Mouse (Mus musculus): Measurements from ENCODE around the gene Zfp819. TPM values are rescaled to one million over a fixed set of nuclear protein-coding genes. Genes with fewer than 3 reads are reported as not detected.
A peak's percentile ranks its signal among the peaks of the same experiment; 100 is the strongest.

Zfp819 gene
- total RNA-seq (2021), result under 1 TPM in 1 of 2 experiments, not detected in 1; 0.39 TPM
- long read RNA-seq, experiment 1, result 0 reads
- long read RNA-seq, experiment 2, result 0 reads

DNA sequence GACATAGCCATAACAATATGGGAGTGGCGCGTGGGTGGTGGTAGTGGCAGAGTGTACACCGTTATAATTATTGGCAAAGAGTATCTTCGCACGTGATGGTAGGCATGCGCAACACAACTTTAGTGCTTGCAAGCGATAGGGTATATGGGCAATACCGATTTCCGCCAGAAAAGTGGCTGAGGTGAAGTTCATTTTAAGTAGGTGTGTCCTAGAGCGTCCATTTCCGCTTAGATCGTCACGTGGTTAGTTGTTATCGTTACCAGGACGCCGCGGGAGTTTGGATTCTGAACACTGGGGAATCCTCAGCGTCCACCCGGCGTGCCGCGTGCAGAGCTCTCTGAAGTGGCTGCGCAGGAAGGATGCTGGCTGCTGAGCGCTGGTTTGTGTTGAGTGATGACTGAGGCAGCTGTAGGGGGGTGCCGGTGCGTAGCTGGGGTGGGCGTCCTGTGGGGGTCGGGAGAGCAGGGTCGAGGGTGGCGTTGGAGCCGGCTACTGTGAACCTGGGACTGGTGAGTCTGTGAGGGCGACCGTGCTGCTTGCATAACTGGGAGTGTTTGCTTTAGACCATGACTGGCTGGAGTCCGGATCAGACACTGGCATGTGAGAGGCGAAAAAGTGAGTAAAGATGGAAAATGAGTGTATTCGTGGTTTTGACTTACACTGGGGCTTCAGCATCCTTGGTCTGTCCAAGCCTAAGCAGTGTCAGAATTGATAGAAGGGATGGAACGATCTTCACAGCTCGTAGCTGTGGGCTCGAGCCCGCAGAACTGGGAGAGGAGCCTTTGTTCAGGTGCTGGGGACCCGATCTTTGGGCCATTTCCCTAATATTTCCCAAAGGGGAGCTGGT, at the start of gene Zfp819:
Gene Zfp819 (plus strand): TSS at position 274 of the 847 bp plus-strand sequence.
- peak; percentile 58 to 80 for DNase-seq (ENCODE audit: low spot score in 2 of 2)

- peak; percentile 83 to 95 for DNase-seq (ENCODE audit: low spot score in 2 of 2)
These were observed 44.8 kb upstream of the Zfp819 start, which contains the start of gene Zfp658 for GRCm38 (mm10) chr7:43562006-43562633. Gene Zfp658, plus strand, starts transcription at chr7:43562256.

DNA sequence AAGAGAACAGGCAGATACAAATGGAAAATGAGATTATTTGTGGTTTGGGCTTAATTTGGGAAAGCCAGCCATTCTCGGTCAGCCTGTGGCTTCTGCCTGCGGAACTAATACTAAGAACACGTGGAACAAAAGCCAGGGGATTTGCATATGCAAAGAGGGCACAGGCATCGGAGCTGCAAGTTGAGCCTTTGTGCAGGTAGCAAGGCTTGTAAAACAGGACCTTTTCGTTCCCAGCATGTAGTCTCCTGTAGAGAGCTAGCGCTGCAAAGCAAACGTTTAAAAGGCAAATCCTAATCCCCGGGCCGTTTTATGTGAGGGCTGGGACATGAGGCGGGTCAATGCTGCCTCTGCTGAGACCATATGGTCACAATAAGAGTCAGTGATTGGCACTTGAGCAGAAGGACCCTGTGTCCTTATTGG, 44.3 kb upstream of the Zfp819 start:
- no peak for DNase-seq (ENCODE audit: low spot score in 2 of 2)

- DNase-seq (ENCODE audit: low spot score in 2 of 2), result no peak
These were observed 43.7 kb upstream of the Zfp819 start for GRCm38 (mm10) chr7:43563300-43563699.

DNA sequence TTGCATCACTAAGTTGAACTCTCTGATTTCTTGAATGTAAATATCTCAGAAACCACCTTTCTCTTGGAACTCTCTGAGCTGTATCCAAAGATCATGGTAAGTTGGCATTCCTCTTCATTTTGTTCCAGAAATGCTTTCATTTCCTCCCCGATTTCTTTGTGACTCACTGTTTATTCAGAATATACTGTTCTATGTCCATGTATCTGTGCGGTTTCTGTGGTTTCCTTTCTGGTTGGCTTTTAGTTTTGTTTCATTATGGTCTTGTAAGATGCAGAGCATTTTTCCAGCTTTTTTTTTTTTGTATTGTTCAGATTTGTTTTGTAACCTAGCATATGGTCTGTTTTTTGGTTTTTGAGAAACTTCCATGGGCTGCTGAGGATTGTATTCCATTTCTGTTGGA, 35.8 kb upstream of the Zfp819 start:
- no peak for DNase-seq (ENCODE audit: low spot score in 2 of 2)

- peak; percentile 84 to 96 for DNase-seq (ENCODE audit: low spot score in 2 of 2)
These were observed 27.4 kb upstream of the Zfp819 start, which contains the start of gene Zfp719 for GRCm38 (mm10) chr7:43579440-43580171. Gene Zfp719, plus strand, starts transcription at chr7:43579610.

GRCm38 (mm10) chr7:43580526-43580925, 26.4 kb upstream of the Zfp819 start:
- DNase-seq (ENCODE audit: low spot score in 2 of 2), result peak; percentile 26 to 40

- no peak for DNase-seq (ENCODE audit: low spot score in 2 of 2)
These were observed 22.2 kb upstream of the Zfp819 start for GRCm38 (mm10) chr7:43584790-43585189.

GRCm38 (mm10) chr7:43601884-43602283, 5.1 kb upstream of the Zfp819 start:
- no peak for DNase-seq (ENCODE audit: low spot score in 2 of 2)

- no peak for DNase-seq (ENCODE audit: low spot score in 2 of 2)
These were observed 846 bp downstream of the Zfp819 start for GRCm38 (mm10) chr7:43607743-43608287.

DNA sequence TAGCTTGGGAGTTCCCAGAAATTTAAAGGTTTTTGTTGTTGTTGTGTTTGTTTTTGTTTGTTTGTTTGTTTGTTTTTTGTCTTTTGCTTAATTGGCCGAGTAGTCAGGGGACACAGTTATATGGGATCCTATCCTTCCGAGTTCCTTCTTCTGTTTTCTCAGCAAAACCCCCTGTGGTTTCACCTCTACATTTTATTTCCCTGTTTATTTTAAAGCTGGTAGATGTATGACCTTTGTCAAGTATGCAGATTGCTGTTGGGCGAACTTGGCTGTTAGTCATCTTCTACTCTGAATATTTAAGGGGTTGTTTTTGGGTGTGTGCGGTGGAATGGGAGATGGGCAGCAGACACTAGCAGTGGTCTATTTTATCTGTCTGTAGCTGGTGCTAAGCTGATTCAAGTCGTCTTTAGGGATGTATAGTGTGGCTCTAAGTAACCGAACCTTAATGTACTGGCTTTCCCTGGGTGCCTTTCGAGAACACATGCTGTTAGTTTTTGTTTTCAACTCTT, 1.4 kb downstream of the Zfp819 start:
- DNase-seq (ENCODE audit: low spot score in 2 of 2), result no peak

- no peak for DNase-seq (ENCODE audit: low spot score in 2 of 2)
These were observed 7.0 kb downstream of the Zfp819 start for GRCm38 (mm10) chr7:43613816-43614551.

GRCm38 (mm10) chr7:43622927-43623326, 16.0 kb downstream of the Zfp819 start:
- no peak for DNase-seq (ENCODE audit: low spot score in 2 of 2)

- no peak for DNase-seq (ENCODE audit: low spot score in 2 of 2)
These were observed 16.9 kb downstream of the Zfp819 start for GRCm38 (mm10) chr7:43623819-43624218.

GRCm38 (mm10) chr7:43625065-43625464, 18.1 kb downstream of the Zfp819 start:
- DNase-seq (ENCODE audit: low spot score in 2 of 2), result no peak

- DNase-seq (ENCODE audit: low spot score in 2 of 2), result no peak
These were observed 18.9 kb downstream of the Zfp819 start for GRCm38 (mm10) chr7:43625794-43626422.

GRCm38 (mm10) chr7:43633940-43634339, 27.0 kb downstream of the Zfp819 start:
- DNase-seq (ENCODE audit: low spot score in 2 of 2), result no peak

DNA sequence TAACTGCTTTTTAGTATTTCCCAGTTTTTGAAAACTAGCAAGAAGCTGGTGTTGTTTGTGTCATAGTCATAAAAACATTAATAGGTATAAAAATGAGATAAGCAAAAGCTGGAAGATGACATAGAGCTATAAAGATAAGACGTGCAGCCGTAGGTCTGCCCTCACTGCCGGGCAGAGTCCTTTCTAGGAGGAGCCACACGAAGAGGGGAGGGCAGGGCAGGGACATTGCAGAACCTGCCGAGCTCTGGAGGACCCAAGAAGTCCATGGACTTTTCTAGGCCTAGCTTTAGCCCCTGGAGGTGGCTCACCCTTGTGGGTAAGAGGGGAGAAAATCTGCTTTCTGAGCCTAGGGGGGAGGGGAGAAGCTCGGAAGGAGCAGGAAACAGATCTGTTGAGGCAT, 27.5 kb downstream of the Zfp819 start, which contains the start of gene Ceacam18:
Gene Ceacam18 (plus strand): TSS at position 208 of the 400 bp plus-strand sequence.
- no peak for DNase-seq (ENCODE audit: low spot score in 2 of 2)

- no peak for DNase-seq (ENCODE audit: low spot score in 2 of 2)
These were observed 29.2 kb downstream of the Zfp819 start for GRCm38 (mm10) chr7:43636194-43636593.

DNA sequence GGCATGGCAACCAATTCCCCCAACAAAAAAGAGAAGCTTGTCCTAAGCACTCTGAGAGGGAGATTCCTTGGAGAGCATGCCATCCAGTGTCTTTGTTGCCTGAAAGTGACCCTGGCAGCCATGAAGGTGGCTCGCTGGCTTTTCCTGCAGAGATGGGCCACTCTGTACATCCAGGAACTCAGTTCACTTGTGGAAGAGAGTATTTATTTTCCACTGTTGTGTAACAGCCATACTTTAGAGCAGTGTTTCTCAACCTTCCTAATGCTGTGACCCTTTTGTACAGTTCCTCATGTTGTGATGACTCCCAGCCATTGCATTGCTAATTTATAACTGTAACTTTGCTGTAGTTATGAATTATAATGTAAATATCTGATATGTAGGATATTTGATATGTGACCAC, 30.1 kb downstream of the Zfp819 start:
- DNase-seq (ENCODE audit: low spot score in 2 of 2), result no peak
